Mouse (Mus musculus) layer of hippocampus, adult 2 months (tissue): ENCODE data around the gene Gm2564. TPM values are rescaled to one million over a fixed set of nuclear protein-coding genes. Genes with fewer than 3 reads are reported as not detected.
"Not testable (repeated sequence)": the region's sequence is repeated elsewhere in the genome, so short reads cannot be mapped to it uniquely, and the experiment has no call there.

Source experiments
- DNase-seq, 2 experiments: peaks; one replicate each; pipeline ENCODE4 v3.0.0; 2022; ENCODE audit warnings: low spot score in 2 of 2
- H3K27ac ChIP-seq: fragments of 200-600 bp; 2 replicates; pipeline ENCODE4 v1.8.1; 2022
- H3K4me3 ChIP-seq: fragments of 200-600 bp; 2 replicates; pipeline ENCODE4 v1.8.1; 2022; ENCODE audit warnings: mild to moderate bottlenecking
- long read RNA-seq, 2 experiments: library from polyadenylated mRNA; stranded (forward); transcript quantifications; one replicate each; pipeline ENCODE4 v2.0.0; 2021; ENCODE audit warnings: borderline mapping rate in 2 of 2
- total RNA-seq, 2 experiments: library from RNA; stranded (reverse); gene quantifications; 2 replicates each; pipeline ENCODE4 v1.2.3; 2021

The Gm2564 gene
- total RNA-seq, result 10 to 100 TPM; 12.6 to 13.2 TPM
- long read RNA-seq, experiment 1, result 0 reads
- long read RNA-seq, experiment 2, result 0 reads

DNA sequence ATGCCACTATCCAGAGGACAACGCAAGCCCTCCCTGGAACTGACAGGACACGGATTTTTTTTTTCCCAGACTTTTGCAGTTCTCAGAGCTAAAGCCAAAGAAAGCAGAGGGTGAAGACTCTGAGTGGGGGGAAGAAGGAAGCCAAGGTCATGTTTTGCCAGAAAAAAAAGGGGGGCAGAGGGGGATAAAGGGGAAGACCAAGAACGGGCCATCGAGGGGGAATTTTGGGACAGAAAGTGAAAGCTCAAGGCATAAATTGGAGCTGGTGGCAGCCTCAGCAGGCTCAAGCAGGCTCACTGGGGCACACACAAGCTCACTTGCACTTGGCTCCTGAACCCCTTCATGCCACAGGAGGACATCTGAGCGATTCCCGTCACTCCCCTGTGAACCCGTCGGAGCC lies at the start of gene Gm2564:
Gene Gm2564 (plus strand): TSS at position 301 of the 400 bp plus-strand sequence.
- H3K4me3 ChIP-seq, DNase-seq, H3K27ac ChIP-seq: not testable (repeated sequence)

DNA sequence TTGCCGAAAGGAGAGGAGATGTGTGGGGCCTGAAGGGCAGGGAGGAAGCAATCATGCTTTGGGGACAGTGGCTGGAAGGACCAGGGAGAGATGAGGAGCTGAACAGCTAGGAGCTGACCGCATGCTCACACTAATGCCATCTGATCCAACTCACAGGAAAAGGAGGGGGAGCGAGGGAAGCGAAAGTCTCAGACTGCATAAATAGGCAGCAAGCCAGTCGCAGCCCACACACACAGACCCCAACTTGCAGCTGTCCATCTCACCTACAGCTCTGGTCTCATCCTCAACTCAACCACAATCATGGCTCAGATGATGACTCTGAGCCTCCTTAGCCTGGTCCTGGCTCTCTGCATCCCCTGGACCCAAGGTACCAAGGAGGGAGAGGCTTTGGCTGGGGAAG lies 17.6 kb upstream of the Gm2564 start, which contains the start of gene Gm10591:
Gene Gm10591 (plus strand): TSS at position 301 of the 400 bp plus-strand sequence.
- H3K27ac ChIP-seq, DNase-seq, H3K4me3 ChIP-seq: not testable (repeated sequence)

DNA sequence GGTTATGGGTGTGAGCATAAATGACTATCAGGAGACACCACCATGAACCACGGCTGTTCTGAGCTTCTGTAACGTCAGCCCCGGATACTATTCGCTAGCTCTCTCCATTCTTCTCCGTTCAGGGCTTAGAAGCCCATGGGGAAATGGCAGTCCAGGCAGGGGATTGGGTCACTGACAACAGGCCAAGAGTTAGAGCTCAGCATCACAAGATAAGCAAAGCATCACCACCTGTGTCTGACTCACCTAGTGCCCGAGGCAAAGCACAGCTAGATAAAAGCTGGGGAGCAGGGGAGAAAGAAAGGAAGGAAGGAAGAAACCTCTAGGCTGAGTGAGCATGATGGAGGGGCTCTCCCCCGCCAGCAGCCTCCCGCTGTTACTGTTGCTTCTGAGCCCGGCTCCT lies 25.4 kb downstream of the Gm2564 start, which contains the start of gene Ccl27b:
Gene Ccl27b (plus strand): TSS at position 301 of the 400 bp plus-strand sequence.
- not testable (repeated sequence) for DNase-seq

DNA sequence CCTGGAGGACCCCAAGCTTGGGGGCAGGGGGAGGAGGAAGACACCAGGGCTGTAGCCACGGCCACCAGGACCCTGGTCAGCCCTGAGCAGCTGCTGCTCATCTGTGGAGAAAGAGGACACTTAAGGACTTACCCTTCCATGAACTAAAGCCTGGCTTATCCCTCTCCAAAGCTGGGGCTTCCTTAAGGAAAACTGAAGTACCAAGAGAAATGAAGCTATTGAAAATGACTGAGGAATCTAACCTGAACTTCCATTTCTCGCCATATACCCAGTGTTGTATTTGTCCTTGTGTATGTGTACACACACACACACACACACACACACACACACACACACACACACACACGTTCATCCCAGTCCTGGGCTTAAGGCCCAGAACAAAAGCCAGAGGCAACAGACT lies 32.3 kb downstream of the Gm2564 start, which contains the start of gene Il11ra2:
Gene Il11ra2 (minus strand): TSS at position 101 of the 400 bp plus-strand sequence.
- DNase-seq, result not testable (repeated sequence)

More for the DNA sequence above, 25.4 kb downstream of the Gm2564 start, which contains the start of gene Ccl27b:
- H3K4me3 ChIP-seq, H3K27ac ChIP-seq: not testable (repeated sequence)

DNA sequence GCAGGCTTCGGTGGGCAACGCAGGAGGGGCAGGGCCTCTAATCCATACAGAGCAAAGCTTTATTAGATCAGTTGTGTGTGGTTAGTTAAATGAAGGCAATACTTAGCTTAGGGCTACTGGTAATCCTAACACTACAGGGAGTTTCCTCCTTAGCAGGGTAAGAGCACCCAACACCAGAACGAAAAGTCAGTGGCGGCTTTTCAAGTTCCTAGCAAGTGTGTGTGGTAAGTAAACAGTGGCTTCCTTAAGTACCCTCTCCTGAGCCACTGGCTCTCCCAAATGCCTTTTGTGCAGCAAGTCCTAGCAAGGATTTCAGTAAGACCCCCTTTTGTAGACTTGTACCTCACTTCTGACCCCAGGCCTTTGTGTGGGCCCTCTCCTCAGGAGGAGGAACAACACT lies 45.9 kb downstream of the Gm2564 start:
- not testable (repeated sequence) for H3K4me3 ChIP-seq, DNase-seq, H3K27ac ChIP-seq

More for the DNA sequence above, 32.3 kb downstream of the Gm2564 start, which contains the start of gene Il11ra2:
- H3K27ac ChIP-seq, H3K4me3 ChIP-seq: not testable (repeated sequence)

DNA sequence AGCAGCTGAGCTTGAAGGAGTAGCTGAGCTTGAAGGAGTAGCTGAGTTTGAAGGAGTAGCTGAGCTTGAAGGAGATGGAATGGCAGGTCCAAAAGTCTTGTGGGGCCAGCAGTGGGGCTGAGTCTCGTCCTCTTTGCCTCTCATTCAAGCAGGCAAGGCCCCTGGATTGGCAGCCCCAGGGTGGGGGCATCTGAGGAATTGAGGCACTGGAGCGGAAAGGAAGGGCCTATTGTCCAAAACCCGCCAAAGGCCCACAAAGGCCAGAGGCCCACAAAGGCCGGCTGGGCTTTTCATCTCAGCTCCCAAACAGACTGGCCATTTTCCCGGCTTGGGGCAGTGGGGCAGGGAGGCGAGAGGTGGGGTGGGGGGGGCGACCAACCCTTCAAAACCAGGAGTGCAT lies 49.8 kb downstream of the Gm2564 start:
- H3K4me3 ChIP-seq, H3K27ac ChIP-seq: not testable (repeated sequence)

DNA sequence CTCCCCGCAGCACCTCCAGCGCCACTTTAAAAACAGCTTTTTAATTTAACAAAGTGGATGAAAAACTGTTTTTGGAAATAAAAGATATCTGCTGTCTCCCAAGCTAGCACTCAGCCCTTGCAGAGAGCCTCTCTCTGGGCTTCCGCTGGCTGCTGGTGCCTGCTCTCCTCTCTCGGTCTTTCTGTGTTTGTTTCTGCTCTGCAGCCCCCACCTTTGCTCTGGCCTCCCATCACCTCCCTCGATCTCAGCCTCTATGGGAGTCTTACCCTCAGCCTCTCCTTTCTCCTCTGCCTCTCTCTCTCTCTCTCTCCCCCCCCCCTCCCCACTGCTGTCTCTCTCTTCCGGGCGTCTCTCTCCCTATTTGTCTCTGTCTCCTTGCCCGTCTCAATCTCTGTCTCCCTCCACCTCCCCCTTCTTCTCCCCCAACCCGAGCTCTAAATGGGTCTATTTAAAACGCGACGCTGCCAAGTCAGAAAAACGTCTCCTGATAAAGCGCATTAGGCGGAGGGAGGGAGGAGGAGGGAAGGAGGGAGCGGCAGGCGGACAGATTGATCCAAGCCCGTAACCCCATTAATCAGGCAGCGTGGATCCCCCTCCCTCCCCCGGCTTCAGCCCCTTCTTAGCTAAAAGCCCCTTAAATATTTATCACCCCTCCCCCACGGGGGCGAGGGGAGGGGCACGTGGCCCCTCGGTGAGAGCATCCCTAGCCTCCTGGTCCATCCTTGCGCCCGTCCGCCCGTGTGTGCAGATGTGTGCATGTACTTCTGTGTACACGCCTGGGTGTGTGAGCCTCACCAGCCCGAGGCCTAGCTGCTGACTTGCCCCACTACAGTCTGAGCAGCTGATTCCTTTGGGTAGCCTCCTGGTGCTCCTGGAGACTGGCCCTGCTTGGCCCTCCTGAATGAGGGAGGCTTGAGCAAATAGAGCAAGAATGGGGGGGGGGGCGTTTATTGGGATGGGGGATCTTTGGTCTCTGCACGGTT lies 51.1 kb downstream of the Gm2564 start:
- H3K27ac ChIP-seq, H3K4me3 ChIP-seq, DNase-seq: not testable (repeated sequence)

More for the DNA sequence above, 49.8 kb downstream of the Gm2564 start:
- DNase-seq, result not testable (repeated sequence)

Other genes with a start within 250 kb of the Gm2564 start
- gene Gm21586, start 190.3 kb upstream of the Gm2564 start, total RNA-seq, result not detected
- gene Gm2163, start 163.0 kb upstream of the Gm2564 start, total RNA-seq, result 1 to 10 TPM; 1.8 to 2.3 TPM
- not detected for gene Fam205a2, start 101.5 kb upstream of the Gm2564 start, total RNA-seq
- not detected for gene Gm10591, start 17.5 kb upstream of the Gm2564 start, total RNA-seq
- gene Ccl27b, start 25.5 kb downstream of the Gm2564 start, total RNA-seq, result not detected
- under 1 TPM in 1 of 2 experiments, not detected in 1; 0.37 TPM for gene Il11ra2, start 32.2 kb downstream of the Gm2564 start, total RNA-seq
- gene 4930578G10Rik, start 105.8 kb downstream of the Gm2564 start, total RNA-seq, result 1 to 10 TPM in 1 of 2 experiments, under 1 TPM in 1; 0.83 to 3.2 TPM
- 1 to 10 TPM in 1 of 2 experiments, not detected in 1; 1.1 TPM for gene Ccl19, start 126.9 kb downstream of the Gm2564 start, total RNA-seq
- gene Ccl21a, start 144.3 kb downstream of the Gm2564 start, total RNA-seq, result under 1 TPM in 1 of 2 experiments, not detected in 1; 0.49 TPM
- gene Fam205a1, start 224.2 kb downstream of the Gm2564 start, total RNA-seq, result not detected
- gene Gm12394, start 227.1 kb downstream of the Gm2564 start, total RNA-seq, result 1 to 10 TPM in 1 of 2 experiments, under 1 TPM in 1; 0.90 to 1.0 TPM
- gene Fam205c, start 244.5 kb downstream of the Gm2564 start, total RNA-seq, result under 1 TPM; 0.42 to 0.51 TPM